Mouse (Mus musculus) C2C12 (cell line): Measurements from ENCODE around the gene Prdm10.

ENCODE experiments used
- CEBPB ChIP-seq: IDR thresholded peaks from one replicate; pipeline ENCODE4 v1.6.1; 2011; ENCODE audit warnings: low read depth, mild to moderate bottlenecking, control low read depth, moderate library complexity
- CTCF ChIP-seq: IDR thresholded peaks from one replicate; pipeline ENCODE4 v1.5.1; 2011; ENCODE audit not compliant: control insufficient read depth, insufficient read depth, insufficient read length
- MAX ChIP-seq: IDR thresholded peaks from one replicate; pipeline ENCODE4 v1.6.1; 2011; ENCODE audit warnings: mild to moderate bottlenecking, control low read depth
- MYOD1 ChIP-seq: IDR thresholded peaks from one replicate; pipeline ENCODE4 v1.6.1; 2011; ENCODE audit warnings: low read depth; ENCODE audit not compliant: control insufficient read depth, insufficient read length
- MYOG ChIP-seq: IDR thresholded peaks from one replicate; pipeline ENCODE4 v1.6.1; 2011; ENCODE audit not compliant: control insufficient read depth, insufficient read length; ENCODE audit errors: extremely low read depth
- USF1 ChIP-seq: IDR thresholded peaks from one replicate; pipeline ENCODE4 v1.6.1; 2011; ENCODE audit warnings: low read depth, mild to moderate bottlenecking, control low read depth, moderate library complexity

GRCm38 (mm10) chr9:31247447-31248220 is 32.7 kb upstream of the Prdm10 start:
- TF ChIP-seq CTCF (no peak), USF1 (no peak), MYOG (no peak), MAX (no peak), CEBPB (no peak), MYOD1 (no peak)
